Mouse (Mus musculus) thymus, adult 2 months (tissue): ENCODE data around the gene Commd1. TPM values are rescaled to one million over a fixed set of nuclear protein-coding genes. Genes with fewer than 3 reads are reported as not detected.

Experiments used
- DNase-seq: peaks from one replicate; pipeline ENCODE4 v3.0.0; 2021
- H3K27ac ChIP-seq: fragments of 200-500 bp; 2 replicates; pipeline ENCODE4 v1.5.1; 2012; ENCODE audit warnings: low read length, control low read depth; ENCODE audit not compliant: control insufficient read depth, insufficient read depth
- H3K27me3 ChIP-seq: fragments of 200-500 bp; 2 replicates; pipeline ENCODE4 v1.6.1; 2012; ENCODE audit warnings: mild to moderate bottlenecking, low read length, moderate library complexity, mixed read lengths; ENCODE audit not compliant: control insufficient read depth, insufficient read depth
- H3K36me3 ChIP-seq: fragments of 200-500 bp; 2 replicates; pipeline ENCODE4 v1.6.1; 2012; ENCODE audit warnings: mild to moderate bottlenecking, low read length, moderate library complexity; ENCODE audit not compliant: control insufficient read depth, insufficient read depth
- H3K4me1 ChIP-seq: fragments of 200-500 bp; replicated peaks from 2 replicates; pipeline ENCODE4 v1.6.1; 2012; ENCODE audit warnings: low read length; ENCODE audit not compliant: control insufficient read depth, insufficient read depth
- H3K4me3 ChIP-seq: fragments of 200-500 bp; 2 replicates; pipeline ENCODE4 v1.5.1; 2012; ENCODE audit warnings: mild to moderate bottlenecking, low read length, control low read depth, moderate library complexity; ENCODE audit not compliant: control insufficient read depth, insufficient read depth
- CTCF ChIP-seq: fragments of 200-500 bp; IDR thresholded peaks from 2 replicates; pipeline ENCODE4 v1.5.1; 2012; ENCODE audit warnings: mild to moderate bottlenecking, control low read depth, low read length, moderate library complexity, borderline replicate concordance; ENCODE audit not compliant: control insufficient read depth, poor library complexity, insufficient read depth; ENCODE audit errors: extremely low read depth
- POLR2A ChIP-seq: fragments of 200-500 bp; IDR thresholded peaks from 2 replicates; pipeline ENCODE4 v1.6.1; 2012; ENCODE audit warnings: mild to moderate bottlenecking, low read length, control low read depth, moderate library complexity; ENCODE audit not compliant: control insufficient read depth, poor library complexity, insufficient read depth; ENCODE audit errors: extremely low read depth
- WGBS: fragments of 180-500 bp; shearing (Covaris S2); methylation state at CpG from one replicate; pipeline ENCODE4 v1.1.7; 2018; 5-methylcytosine and 5-hydroxymethylcytosine counted together
- polyA plus RNA-seq: library from polyadenylated mRNA; depleted of rRNA; stranded (reverse); fragments of >200 nt; gene quantifications from 2 replicates; pipeline ENCODE4 v1.2.3, GENCODE M21; 2012

Gene Commd1
- polyA plus RNA-seq, 1 experiment, result 13.0 TPM

GRCm38 (mm10) chr11:22879645-22880044 is 102.5 kb downstream of the Commd1 start:
- H3K27ac ChIP-seq, result no peak overlapping the region
- TF ChIP-seq CTCF (no peak), POLR2A (no peak)
- H3K27me3 ChIP-seq, result no peaks in the 10 kb centered on the region
- H3K4me3 ChIP-seq, result no peak overlapping the region
- H3K36me3 ChIP-seq, result no peaks in the 10 kb centered on the region
- DNase-seq, result no peak
- WGBS, result 48% methylated on average over 4 of the region's 4 CpGs
- H3K4me1 ChIP-seq, result peaks cover 13% of the 10 kb centered on the region

- no peak for TF ChIP-seq POLR2A
- no peak for TF ChIP-seq CTCF
- H3K36me3 ChIP-seq, result no peaks in the 10 kb centered on the region
- H3K27me3 ChIP-seq, result no peaks in the 10 kb centered on the region
- 95% methylated on average over 3 of the region's 3 CpGs for WGBS
- DNase-seq, result no peak
- peaks cover 25% of the 10 kb centered on the region for H3K4me1 ChIP-seq
- H3K4me3 ChIP-seq, result no peak overlapping the region
- no peak overlapping the region for H3K27ac ChIP-seq
Observed at GRCm38 (mm10) chr11:22876680-22877330, 105.4 kb downstream of the Commd1 start.

- Histone ChIP-seq H3K27ac (no peak overlapping the region), H3K4me1 (peaks cover 30% of the 10 kb centered on the region), H3K4me3 (no peak overlapping the region), H3K36me3 (no peaks in the 10 kb centered on the region), H3K27me3 (no peaks in the 10 kb centered on the region)
- TF ChIP-seq POLR2A, result no peak
- TF ChIP-seq CTCF, result no peak
- DNase-seq, result no peak
- WGBS, result 97% methylated on average over 4 of the region's 4 CpGs
Observed at GRCm38 (mm10) chr11:22875279-22875678, 106.9 kb downstream of the Commd1 start.

GRCm38 (mm10) chr11:22874747-22875146 is 107.4 kb downstream of the Commd1 start:
- whole genome bisulfite sequencing, result 94% methylated on average over 6 of the region's 6 CpGs
- no peaks in the 10 kb centered on the region for H3K27me3 ChIP-seq
- TF ChIP-seq CTCF (no peak), POLR2A (no peak)
- peaks cover 29% of the 10 kb centered on the region for H3K4me1 ChIP-seq
- no peak overlapping the region for H3K4me3 ChIP-seq
- H3K36me3 ChIP-seq, result no peaks in the 10 kb centered on the region
- H3K27ac ChIP-seq, result no peak overlapping the region
- DNase-seq, result no peak

- whole genome bisulfite sequencing, result 69% methylated on average over 4 of the region's 4 CpGs
- DNase-seq, result no peak
Observed at GRCm38 (mm10) chr11:22873383-22873782, 108.8 kb downstream of the Commd1 start.

GRCm38 (mm10) chr11:22872307-22872680 is 109.9 kb downstream of the Commd1 start:
- Histone ChIP-seq H3K27ac (peak overlapping the region; percentile 57), H3K27me3 (no peaks in the 10 kb centered on the region), H3K36me3 (no peaks in the 10 kb centered on the region), H3K4me1 (peaks cover 19% of the 10 kb centered on the region), H3K4me3 (peak overlapping the region; percentile 16; the same call in 1 of the 2 replicates)
- 13% methylated on average over 4 of the region's 4 CpGs for WGBS
- no peak for DNase-seq
- TF ChIP-seq CTCF (no peak), POLR2A (no peak)

More at GRCm38 (mm10) chr11:22873383-22873782, 108.8 kb downstream of the Commd1 start:
- Histone ChIP-seq H3K36me3 (no peaks in the 10 kb centered on the region), H3K4me3 (no peak overlapping the region), H3K27ac (no peak overlapping the region), H3K27me3 (no peaks in the 10 kb centered on the region), H3K4me1 (peaks cover 21% of the 10 kb centered on the region)
- TF ChIP-seq POLR2A (no peak), CTCF (no peak)
